Mouse (Mus musculus): ENCODE measurements around the gene Phgr1.

Phgr1 gene

DNA sequence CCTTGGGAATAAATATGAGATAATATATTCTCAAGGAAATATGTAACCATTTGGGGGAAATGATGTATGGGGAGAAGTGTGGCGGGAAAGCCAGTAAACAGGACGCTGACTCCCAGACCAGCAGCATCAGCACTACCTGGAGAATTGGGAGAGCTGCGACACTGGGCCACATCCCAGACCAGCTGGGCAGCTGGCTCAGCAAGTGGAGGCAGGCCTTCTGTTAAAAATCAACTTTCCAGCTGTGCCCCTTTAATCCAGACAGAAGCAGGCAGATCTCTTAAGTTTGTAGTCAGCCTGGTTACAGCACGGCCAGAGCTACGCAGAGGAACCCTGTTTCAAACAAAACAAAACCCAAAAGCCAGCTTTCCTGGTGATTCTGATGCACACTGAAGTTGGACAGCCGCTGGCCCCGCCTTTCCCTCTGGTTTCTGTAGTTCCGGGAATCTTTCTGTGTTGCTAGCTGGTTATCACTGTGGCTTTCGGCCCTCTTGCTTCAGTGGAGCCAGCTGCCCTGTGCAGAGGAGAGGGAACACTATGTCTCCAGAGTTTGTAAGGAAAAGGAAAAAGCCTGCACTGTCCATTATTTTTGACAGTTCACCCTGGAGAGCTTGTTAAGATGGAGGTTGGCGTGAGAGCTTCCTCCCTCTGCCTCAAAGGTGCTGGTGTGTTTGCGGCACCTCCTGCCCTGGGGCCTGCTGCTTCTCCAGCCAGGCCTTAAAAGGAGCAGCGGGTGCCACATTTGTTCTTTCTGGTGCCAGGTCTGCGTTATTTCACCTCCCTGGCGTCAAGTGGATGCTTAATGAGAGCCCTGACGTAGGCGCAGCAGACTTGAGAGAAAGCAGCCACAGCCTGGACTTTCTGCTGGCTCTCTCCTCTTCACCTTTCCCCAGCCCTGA is 20.4 kb upstream of the Phgr1 start:
- no peak for DNase-seq (ENCODE audit: low spot score)

DNA sequence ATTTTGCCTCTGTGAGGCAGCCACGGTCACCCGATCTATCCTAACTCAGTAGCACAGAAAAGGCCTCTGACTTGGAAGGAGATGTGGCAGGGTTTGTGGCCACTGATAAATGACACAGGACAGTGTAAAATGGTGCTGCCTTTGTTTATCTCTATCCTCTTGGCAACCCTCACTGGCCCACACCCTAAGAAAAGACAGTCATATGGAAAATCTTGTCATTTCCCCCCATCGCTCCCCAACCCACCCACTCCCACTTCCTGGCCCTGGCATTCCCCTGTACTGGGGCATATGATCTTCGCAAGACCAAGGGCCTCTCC is 19.8 kb upstream of the Phgr1 start:
- DNase-seq (ENCODE audit: low spot score) = no peak

DNA sequence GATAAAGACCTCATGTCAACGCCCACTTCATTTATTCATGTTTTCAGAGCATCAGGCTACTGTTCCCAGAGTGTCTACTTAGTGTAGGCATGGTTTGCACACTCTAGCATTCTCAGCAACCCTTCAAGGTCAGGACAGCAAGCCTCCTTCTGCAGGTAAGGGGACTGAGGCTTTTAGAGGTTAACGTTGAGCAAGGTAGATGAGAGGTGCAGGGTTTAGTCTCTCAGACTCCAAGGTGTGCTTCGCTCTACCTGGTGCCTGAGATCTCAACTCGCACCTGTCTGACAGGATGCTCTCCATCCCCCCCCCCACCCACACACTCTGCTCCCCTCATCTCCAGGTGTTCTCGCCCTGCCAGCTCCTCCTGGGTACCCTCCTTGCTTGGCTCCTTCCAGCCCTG is 18.4 kb upstream of the Phgr1 start:
- DNase-seq (ENCODE audit: low spot score) = no peak

DNA sequence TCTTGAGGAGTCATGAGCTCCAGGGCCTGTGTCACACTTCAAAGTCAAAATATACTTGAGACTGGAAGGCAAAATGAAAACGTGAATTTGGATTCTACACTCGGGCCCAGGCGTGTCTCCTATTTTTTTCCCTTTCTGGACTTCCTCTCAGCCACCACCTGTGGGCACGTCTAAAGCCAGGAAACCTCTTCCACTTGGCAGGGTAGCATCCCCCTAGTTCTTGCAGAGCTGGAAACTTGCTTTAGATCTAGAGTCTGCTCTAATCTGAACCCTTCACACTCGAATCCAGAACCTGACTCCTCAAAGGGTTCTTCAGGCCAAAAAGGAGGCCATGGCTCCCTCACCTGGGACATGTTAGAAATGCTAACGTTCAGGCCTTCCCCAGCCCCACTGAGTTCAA is 17.2 kb upstream of the Phgr1 start:
- no peak for DNase-seq (ENCODE audit: low spot score)

DNA sequence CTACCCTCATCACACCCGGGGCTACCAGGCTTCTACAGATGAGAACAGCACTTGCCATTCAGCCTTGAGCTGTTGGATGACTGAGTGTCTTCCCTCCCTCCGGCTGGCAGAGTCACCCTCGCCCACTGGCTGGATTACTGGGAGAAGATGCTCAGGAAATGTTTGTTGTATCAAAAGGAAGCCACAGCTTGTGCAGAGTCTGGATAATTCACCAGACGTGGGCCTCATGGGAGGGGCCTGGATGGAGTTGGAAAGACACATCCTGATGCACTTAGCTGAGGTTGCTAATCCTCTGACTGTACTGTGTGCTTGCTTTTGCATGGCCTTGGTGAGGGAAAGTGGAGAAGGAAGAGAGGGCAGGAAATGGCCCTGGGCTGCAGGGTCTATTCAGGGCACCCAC is 16.5 kb upstream of the Phgr1 start:
- DNase-seq (ENCODE audit: low spot score) = no peak

DNA sequence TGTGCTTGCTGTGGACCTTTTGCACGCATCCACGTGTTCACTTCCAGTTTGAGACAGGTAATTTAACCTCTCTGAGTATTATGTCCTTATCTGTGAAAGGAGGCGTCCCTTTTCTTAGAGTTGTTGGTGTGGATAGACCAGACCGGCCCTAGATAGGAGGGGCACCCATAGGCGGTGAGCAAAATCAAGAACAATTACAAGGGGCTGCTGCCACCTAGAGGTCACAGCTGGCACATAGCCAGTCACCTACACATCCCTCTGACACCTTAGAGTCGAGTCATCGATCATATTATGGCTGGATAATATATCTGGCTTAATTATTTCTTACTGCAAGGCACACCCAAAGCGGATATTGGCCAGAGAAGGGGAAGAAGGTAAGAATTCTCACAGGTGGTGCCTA is 12.7 kb upstream of the Phgr1 start:
- no peak for DNase-seq (ENCODE audit: low spot score)

DNA sequence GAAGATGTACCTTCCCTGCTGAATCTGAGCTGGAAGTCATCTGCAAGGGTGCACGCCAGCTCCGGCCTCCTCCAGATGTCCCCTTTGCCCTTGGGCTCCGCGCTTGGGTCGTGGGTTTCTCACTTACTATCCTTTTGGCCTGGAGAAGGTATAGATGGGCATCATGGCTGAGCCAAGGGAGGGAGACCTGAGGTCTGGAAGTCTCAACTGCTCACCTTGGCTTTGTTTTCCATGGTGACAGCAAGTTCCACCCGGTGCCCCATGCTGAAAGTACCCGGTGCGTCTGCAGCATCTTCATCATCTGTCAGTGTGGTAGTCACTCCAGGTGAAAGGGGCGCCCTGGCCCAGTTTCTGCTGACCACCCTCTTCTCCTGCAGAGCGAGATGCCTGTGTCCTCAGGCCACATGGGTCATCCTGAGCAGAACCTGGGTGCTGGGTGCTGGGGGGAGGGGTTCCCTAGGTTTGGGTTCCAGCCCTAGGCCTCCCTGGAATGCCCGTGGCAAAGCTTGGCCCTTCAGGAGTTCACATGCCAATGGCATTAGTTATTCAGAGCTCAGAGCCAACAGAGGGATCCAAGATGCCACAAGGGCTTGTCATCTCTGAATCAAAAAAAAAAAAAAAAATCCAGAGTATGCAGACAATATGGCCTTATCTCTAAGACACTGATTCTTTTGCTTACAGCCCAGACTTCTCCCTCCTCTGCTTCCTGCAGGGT is 12.1 kb upstream of the Phgr1 start:
- DNase-seq (ENCODE audit: low spot score) = no peak

DNA sequence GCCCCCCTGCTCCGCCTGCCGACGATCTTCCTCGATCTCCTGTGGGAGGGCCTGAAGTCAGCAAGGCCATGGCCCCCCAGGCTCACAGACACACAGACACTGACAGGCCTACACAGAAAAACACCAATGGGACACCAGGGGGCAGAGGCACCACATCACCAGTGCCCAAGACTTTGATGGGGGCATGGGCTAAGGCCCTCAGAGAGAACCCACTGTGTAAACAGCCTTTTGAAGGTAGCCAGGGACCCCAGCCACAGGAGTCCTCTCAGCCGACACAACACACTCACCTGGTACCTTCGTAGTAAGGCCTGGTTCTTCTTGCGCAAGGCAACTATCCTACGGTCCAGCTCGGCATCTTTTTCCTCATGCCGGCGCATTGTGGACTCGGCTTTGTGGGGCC is 11.2 kb upstream of the Phgr1 start:
- no peak for DNase-seq (ENCODE audit: low spot score)

DNA sequence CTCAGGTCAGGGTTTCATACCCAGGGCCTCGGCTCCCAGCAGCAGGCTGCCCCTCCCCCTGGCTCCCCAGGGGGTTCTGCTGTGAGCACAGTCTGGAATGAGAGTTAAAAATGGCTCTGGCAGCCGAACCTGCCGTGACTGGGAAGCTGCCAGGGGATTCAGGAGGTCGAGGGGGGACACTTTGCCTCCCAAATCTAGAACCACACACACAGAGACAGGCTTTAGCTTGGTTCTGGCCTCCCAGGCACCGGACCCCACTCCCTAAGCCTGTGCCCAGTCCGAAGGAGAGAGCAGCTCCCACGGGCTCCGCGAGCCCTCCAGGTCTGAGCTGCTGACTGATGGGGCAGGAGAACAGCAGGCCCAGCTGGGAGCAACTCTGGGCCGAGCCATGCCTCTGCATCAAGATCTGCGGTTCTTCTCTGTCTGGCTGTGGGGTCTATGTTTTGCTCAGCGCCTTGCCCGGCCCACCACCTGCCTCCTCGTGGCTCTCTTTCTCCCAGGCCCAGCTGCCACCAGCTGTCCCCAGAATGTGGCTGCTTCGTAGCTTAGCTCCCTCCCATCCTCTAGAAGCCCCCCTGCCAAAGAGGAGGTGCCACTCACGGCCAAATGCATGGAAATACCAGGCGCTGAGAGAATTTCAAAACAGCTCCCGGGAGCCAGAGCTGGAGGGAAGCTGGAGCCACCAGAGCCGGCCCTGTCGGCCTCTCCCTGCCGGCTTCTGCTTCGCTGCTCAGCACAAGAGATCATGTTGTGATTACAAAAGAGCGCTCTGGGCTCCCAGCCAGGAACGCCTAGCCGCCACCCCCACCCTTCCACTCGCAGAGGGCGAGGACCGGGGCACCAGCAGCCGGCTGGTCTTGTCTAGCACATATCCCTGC is 10.4 kb upstream of the Phgr1 start, which contains the start of gene Ccdc9b:
Ccdc9b (minus strand) TSS at position 756 of the 878 bp plus-strand sequence.
- no peak for DNase-seq (ENCODE audit: low spot score)

DNA sequence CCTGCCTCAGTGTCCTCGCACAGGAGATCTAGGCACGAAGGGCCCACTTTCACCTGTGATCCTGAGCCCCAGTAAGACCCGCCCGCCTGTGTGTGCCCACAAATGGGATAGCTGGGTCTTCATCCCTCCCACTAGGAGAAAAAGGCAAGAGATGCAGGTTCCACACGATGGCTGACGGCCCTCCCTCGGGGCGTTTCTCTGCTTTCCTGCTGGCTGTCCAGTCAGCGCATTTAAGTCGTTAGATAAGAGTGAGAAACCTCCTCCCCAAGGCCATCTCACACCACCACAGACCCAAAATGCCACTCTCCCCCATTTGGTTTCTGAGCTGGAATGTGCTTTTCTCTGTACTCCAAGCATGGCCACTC is 9.8 kb upstream of the Phgr1 start:
- no peak for DNase-seq (ENCODE audit: low spot score)

DNA sequence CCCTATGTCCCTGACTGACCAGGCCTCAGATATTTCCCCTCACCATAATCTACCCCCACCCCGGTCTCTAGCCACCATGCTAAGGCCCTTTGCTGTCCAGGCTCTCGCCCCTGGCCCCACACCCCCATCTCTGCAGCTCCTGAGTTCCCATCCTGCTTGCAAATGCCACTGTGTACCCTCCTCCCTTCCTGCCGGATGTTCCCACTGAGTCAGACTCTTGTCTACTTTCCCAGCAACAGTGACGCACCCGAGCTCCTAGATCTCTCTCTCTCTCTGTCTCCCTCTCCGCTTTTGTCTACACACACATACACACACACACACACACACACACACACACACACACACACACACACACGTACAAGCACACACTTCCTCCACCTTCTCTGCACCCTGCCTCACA is 9.1 kb upstream of the Phgr1 start:
- DNase-seq (ENCODE audit: low spot score) = no peak

DNA sequence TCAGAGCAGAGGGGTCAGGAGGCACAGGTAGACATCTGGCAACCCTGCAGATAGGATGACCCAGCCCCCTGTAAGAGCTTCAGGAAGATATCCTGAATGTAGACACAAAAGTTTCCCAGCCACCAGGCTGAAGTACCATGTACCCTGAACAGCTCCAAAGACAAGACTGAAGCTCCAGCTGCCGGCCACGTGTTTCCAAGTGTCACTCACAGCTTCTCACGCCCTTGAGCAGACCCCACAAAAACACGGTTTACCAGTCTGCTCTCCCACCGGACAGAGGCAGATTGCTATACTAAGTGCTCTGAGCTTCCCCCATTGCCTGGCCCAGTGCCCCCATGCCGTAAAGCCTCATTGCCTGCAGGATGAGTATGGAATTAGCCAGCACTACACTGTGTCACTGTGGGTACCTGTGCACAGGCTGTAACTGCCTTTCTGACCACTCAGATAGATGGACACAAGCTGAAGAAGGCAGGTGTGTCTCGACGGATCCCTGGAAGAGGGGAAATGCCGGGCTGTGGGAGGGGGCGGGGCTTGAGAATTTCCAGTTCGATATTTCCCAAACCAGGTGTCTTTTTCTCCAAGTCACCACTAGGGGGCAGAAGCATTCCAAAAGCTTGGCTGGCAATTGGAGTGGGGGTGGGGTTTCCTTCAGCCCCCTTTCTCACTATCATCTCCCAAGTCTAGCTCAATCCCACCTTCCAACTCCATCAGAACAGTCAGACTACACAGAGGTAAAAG is 8.3 kb upstream of the Phgr1 start:
- no peak for DNase-seq (ENCODE audit: low spot score)

DNA sequence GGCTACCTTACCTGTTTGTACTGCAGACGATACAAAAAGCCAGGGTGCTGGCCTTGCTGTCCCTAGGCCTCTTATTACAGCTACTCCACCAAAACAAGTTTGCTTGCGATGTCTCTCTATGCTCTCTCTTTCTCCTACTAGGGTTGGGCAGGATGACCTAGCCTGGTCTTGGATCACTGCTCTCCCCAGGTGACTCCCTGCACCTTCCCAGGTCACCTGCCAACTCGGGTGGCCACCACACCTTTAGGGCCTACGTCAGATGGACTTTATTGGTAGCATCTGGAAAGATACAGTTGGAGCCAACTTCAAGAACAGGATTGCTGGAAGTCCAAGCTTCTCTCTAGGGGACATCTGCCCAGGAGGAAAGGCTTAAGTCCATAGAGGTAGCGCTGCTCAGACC is 7.7 kb upstream of the Phgr1 start:
- DNase-seq (ENCODE audit: low spot score) = no peak

DNA sequence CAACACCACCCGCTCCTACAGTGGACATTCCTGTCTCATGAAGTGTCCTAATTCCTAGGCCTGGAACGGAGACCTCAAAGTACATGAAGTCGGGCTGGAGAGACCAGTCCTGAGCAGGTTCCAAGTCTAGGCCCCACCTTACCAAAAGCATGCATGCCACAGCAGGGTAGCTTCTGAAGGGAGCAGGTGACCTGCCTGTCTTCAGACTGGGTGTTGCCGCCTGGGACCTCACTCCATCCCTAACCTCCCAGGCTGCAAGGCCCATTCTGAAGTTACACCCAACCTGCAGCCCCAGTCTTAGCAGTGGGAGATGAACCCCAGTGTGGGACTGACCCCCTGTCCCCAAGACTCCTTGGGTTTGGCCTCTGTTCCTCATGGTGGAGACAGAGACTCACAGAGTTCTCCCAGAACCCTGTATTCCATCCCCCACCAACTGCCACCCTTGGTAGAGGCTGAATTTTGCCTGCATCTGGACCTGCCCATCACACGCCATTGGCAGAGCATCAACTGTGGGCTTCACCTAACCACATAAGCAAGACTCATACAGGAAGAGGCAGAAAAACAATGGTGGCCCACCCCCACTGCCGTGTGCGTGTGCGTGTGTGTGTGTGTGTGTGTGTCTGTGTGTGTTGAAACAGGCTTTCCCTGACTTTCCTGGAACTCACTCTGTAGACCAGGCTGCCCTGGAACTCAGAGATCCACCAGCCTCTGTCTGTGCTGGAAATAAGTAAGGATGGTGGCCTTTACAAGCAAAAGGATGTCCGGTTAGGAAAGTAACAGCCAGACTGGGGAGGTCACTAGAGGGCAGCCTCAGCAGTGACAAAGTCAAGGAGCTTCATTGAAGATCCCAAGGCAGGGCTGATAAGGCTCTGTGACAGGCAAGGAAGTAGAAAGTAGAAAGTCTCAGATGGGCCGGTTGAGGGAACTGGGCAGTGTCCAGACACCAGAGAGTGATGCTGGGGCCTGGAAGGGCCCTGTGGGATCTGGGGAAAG is 6.2 kb upstream of the Phgr1 start:
- DNase-seq (ENCODE audit: low spot score) = no peak

DNA sequence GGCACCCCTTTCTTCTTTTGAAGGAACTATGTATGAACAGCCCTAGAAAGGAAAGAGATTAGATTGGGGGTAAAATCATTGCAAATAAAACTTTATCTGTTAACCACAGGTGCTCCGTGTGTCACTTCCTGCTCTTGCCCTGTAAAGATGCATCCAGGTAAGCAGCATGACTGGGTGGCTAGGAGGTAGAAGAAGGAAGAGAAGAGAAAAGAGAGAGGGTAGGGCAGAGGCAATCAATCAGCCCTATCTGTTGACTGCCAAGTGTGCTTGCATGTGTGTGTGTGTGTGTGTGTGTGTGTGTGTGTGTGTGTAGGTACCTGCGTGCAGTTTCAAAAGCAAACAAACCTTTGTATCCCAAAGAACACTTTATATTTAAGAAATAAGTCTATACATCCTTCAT is 2.0 kb downstream of the Phgr1 start:
- DNase-seq (ENCODE audit: low spot score) = no peak

DNA sequence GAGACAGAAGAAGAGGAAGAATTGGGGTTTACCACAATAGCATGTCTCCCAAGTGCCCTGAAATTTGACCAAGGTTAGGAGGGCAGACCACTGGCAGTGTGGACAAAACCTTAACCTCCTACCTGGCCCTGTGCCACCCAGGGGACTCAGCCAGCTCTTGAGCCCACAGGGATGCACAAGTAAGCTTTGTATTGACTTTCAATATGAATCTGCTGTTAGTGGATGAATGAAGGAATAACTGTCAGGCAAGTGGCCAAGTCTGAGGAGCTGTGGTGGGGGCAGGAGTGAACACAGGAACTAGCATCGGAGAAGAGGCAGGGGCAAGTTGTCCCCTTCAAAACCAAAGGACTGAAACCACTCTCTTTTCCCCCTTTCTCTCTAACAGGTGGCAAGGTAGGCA is 2.8 kb downstream of the Phgr1 start:
- no peak for DNase-seq (ENCODE audit: low spot score)

DNA sequence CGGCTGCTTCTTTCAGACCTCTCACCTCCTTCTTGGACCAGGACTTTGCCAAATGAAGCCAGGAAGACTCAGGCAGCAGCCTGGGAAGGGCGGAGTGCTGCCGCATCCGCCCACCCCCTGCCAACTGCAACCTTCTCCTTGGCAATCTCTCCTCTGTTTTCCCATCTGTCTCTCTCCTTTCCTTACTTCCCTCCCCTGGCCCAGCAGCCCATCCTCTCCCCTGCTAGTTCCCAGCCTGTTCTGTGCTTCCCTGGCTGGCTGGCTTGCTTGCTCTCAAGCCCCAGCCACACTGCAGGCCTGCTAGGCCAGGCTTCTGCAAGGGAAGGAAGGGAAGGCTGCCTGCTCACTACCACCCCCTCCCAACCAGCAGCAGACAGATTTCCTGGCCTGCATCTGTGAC is 3.3 kb downstream of the Phgr1 start:
- no peak for DNase-seq (ENCODE audit: low spot score)

DNA sequence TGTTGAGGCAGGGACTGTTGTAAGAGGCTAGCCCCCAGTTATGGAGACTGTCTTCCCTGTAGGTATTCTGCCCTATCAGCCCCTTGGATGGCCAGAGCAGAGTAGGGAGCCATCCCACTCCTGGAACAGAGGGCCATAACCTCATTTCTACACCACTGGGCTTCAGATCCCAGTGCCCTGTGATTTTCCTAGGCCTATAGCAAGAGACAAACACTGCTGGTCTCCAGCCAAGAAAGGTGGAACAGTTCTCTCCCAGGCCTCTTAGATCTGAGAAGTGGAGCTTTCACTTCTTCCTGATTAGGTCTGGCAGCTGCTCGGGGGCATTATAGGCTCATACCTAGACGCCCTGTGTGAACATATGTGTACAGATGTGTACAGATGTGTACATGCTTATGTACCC is 3.7 kb downstream of the Phgr1 start:
- no peak for DNase-seq (ENCODE audit: low spot score)

DNA sequence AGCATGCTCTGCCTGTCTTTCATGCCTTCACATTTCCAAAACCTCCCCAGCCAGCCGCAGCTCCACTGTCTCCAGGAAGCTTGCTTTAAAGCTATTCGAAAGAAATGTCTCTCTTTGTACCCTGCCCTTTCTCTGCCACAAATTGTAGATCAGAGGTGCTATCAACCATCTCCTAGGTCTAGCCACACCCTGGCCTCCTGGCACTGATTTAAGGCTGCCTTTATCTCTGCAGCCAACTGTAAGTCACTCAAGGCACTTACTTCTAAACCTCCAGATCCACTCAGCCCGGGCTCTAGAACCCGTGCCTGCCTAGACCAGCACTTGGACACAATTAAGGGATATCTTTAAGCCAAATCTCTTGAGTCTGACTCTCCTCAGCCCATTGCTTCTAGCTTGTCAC is 5.8 kb downstream of the Phgr1 start:
- no peak for DNase-seq (ENCODE audit: low spot score)

DNA sequence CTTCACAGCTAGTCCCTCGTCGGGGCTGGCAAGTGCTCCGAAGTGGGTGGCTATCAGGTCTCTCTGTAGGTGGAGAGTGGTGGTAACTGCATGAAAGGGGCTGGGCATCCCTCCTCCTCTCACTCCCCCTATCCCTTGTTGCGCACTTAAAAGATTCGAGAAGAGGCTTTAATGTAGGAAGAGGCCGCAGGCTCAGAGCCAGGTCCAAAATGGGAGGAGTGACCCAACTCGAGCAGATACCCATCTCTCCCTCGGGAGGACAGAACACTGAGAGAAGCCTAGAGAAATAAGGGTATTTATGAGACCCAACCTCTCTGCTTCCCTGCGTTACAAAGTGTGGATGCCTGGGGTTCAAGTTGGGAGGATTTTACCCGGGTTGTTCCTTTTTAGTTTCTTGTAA is 6.5 kb downstream of the Phgr1 start:
- DNase-seq (ENCODE audit: low spot score) = no peak
